Comparison of ENCODE assay signal across 12 mouse cellular contexts in the genomic region with DNA sequence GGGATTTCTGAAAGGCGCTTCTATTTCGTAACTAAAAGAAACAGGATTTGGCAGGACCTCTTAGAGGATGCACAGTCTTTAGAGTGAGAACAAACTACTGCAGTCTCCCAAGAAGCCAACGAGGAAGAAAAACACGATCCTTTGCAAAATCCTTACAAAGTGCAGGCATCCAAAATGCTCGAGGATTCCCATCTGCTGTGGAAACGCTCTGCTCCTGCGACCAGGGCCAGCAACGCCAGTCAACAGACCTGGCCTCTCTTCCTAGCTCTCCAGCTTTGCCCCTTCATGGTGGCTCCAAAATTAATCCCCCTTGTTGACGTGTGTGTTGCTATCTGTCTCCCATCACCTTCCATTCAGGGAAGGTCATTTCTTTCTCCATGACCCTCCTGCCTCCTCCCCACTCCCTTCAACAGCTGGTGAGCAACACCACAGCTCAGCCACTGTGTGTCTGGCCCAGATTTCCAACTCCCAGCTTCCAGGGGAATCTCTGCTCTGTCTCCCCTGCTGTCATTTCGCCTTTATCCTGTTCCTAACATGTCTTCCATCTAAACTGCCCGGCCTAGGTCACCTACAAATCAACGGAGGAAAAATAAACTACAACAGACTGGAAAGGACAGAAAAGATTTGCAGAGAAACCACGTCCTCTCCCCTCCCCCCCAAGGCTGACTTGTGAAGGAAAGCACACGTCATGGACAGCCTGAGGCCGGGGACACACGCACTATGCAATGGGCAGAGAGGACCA. TPM values are rescaled to one million over a fixed set of nuclear protein-coding genes. Genes with fewer than 3 reads are reported as not detected.
DNase-seq lines count a peak whose midpoint lies in the region; ATAC-seq and TF ChIP-seq lines count a peak whose summit lies in the region.
"Had no signal": no experiment of that assay in that cellular context is flagged by ENCODE, and none has a peak within 500 bp of the region (broad histone marks: within the 10 kb centered on the region; RNA-seq: fewer than 3 reads in every experiment).

No protein-coding gene starts in this region.

- H3K27ac ChIP-seq in heart, embryonic 14.5 days (replicated peaks in 1 of 2; ENCODE audit: control insufficient read depth in 1 of 2, insufficient read depth in 1 of 2, low read depth in 2 of 2, low read length in 2 of 2), result peak overlapping the region; percentile 91 to 96
- peak overlapping the region; percentile 89 for H3K27ac ChIP-seq in lung, embryonic 15.5 days
- H3K27ac ChIP-seq in left cerebral cortex, adult 2 months, result no peak overlapping the region
- H3K27ac ChIP-seq: neural tube, embryonic 12.5 days had no signal

- peak; percentile 54 for DNase-seq in adrenal gland, postnatal 10 days
- no peak for DNase-seq in adrenal gland, postnatal 4 days (ENCODE audit: low spot score in 2 of 2)
- peak; percentile 57 for DNase-seq in adrenal gland, postnatal 14 days
- DNase-seq in left cerebral cortex, adult 2 months (ENCODE audit: extremely low spot score in 1 of 2, low spot score in 2 of 2), result no peak
- no peak for DNase-seq in thymus, postnatal 0 days (ENCODE audit: low spot score)
- DNase-seq in cerebellum, adult 8-10 months, result no peak
- DNase-seq: forebrain, postnatal 0 days had no signal

- 20% methylated on average over 16 of the region's 16 CpGs for WGBS in heart, embryonic 14.5 days
- 33% methylated on average over 16 of the region's 16 CpGs for WGBS in lung, embryonic 15.5 days

- H3K4me1 ChIP-seq in heart, embryonic 14.5 days (ENCODE audit: control insufficient read depth in 2 of 2, insufficient read depth in 2 of 2, low read length in 2 of 2), result peaks cover 47 to 86% of the 10 kb centered on the region in 2 experiments
- peaks cover 91% of the 10 kb centered on the region for H3K4me1 ChIP-seq in lung, embryonic 15.5 days

- H3K9me3 ChIP-seq in heart, embryonic 14.5 days (ENCODE audit: control insufficient read depth, low read length), result no peaks in the 10 kb centered on the region
- no peaks in the 10 kb centered on the region for H3K9me3 ChIP-seq in lung, embryonic 15.5 days
- H3K9me3 ChIP-seq: neural tube, embryonic 12.5 days had no signal

- H3K36me3 ChIP-seq in heart, embryonic 14.5 days (ENCODE audit: control insufficient read depth, insufficient read depth, low read length), result no peaks in the 10 kb centered on the region
- H3K36me3 ChIP-seq in lung, embryonic 15.5 days, result no peaks in the 10 kb centered on the region
- H3K36me3 ChIP-seq: neural tube, embryonic 12.5 days had no signal

- peak overlapping the region; percentile 59 for H3K4me2 ChIP-seq in heart, embryonic 14.5 days (ENCODE audit: low read length)
- peak overlapping the region; percentile 5; the same call in 1 of the 2 replicates for H3K4me2 ChIP-seq in lung, embryonic 15.5 days
- H3K4me2 ChIP-seq: neural tube, embryonic 12.5 days had no signal

- no peak for TF ChIP-seq CTCF in left cerebral cortex, adult 2 months (IDR thresholded peaks at IDR 0.05)

- H3K4me3 ChIP-seq in heart, embryonic 14.5 days (ENCODE audit: control insufficient read depth in 1 of 2, insufficient read depth in 1 of 2, low read depth in 1 of 2, low read length in 2 of 2), result peak overlapping the region in 1 of 2 experiments; percentile 10; a peak in 1 of 4 replicates
- no peak overlapping the region for H3K4me3 ChIP-seq in lung, embryonic 15.5 days
- H3K4me3 ChIP-seq in left cerebral cortex, adult 2 months, result no peak overlapping the region
- H3K4me3 ChIP-seq: neural tube, embryonic 12.5 days had no signal

- peak overlapping the region; percentile 67 for H3K9ac ChIP-seq in heart, embryonic 14.5 days (ENCODE audit: low read length)
- H3K9ac ChIP-seq in lung, embryonic 15.5 days, result no peak overlapping the region
- H3K9ac ChIP-seq: forebrain, postnatal 0 days; neural tube, embryonic 12.5 days had no signal

- no peaks in the 10 kb centered on the region for H3K27me3 ChIP-seq in heart, embryonic 14.5 days (ENCODE audit: control insufficient read depth, insufficient read depth, low read length)
- H3K27me3 ChIP-seq in lung, embryonic 15.5 days, result no peaks in the 10 kb centered on the region
- H3K27me3 ChIP-seq: neural tube, embryonic 12.5 days had no signal

- peak; percentile 57 for ATAC-seq in heart, embryonic 14.5 days (ENCODE audit: insufficient number of reproducible peaks, insufficient read depth, low FRiP score, low read depth)
- peak; percentile 84 for ATAC-seq in lung, embryonic 15.5 days (ENCODE audit: borderline replicate concordance, extremely low read depth, low FRiP score, low TSS enrichment)
- ATAC-seq: forebrain, postnatal 0 days; hindbrain, embryonic 16.5 days had no signal

- intact Hi-C loops in left cerebral cortex, adult 2 months (cut with DNase I), result no loop called here

RNA-seq across cellular contexts. Expression of gene Ror2, which starts 23.2 kb away (rescaled TPM):
- total RNA-seq in adrenal gland, postnatal 10 days (2021), result 1 to 10 TPM; 6.7 to 8.5 TPM
- 10 to 100 TPM; 12.8 to 13.1 TPM for total RNA-seq in adrenal gland, postnatal 4 days (2021)
- total RNA-seq in adrenal gland, postnatal 14 days (2021), result 6.7 and 8.3 TPM in 2 replicates
- polyA plus RNA-seq in heart, embryonic 14.5 days (2014; fragmentation: Nextera tagmentation; extraction: Ambion mirVana), result 11.5 and 13.2 TPM in 2 replicates
- polyA plus RNA-seq in lung, embryonic 15.5 days (2015; fragmentation: Nextera tagmentation; extraction: Ambion mirVana), result 17.1 and 17.6 TPM in 2 replicates
- total RNA-seq in left cerebral cortex, adult 2 months (2021), result 1 to 10 TPM; 1.0 to 1.4 TPM
- polyA plus RNA-seq in thymus, postnatal 0 days (2015; fragmentation: Nextera tagmentation; extraction: Ambion mirVana), result 0.61 and 0.80 TPM in 2 replicates
- total RNA-seq: megakaryocyte, adult 5-6 weeks had no signal

Comparison
In these comparisons a context has a peak if more than half of its experiments do, and no peak if none do; other contexts are left out.
1. DNase-seq: peak in adrenal gland, postnatal 10 days (single experiment) and adrenal gland, postnatal 14 days (single experiment); none in adrenal gland, postnatal 4 days (0 of 2), left cerebral cortex, adult 2 months (0 of 2), thymus, postnatal 0 days (single experiment) and cerebellum, adult 8-10 months (single experiment).